Mouse (Mus musculus) C2C12 (cell line): ENCODE results near the gene Tex22.

Source experiments
- CEBPB ChIP-seq: IDR thresholded peaks from one replicate; pipeline ENCODE4 v1.6.1; 2011; ENCODE audit warnings: low read depth, mild to moderate bottlenecking, control low read depth, moderate library complexity
- CTCF ChIP-seq: IDR thresholded peaks from one replicate; pipeline ENCODE4 v1.5.1; 2011; ENCODE audit not compliant: control insufficient read depth, insufficient read depth, insufficient read length
- MAX ChIP-seq: IDR thresholded peaks from one replicate; pipeline ENCODE4 v1.6.1; 2011; ENCODE audit warnings: mild to moderate bottlenecking, control low read depth
- MYOG ChIP-seq: IDR thresholded peaks from one replicate; pipeline ENCODE4 v1.6.1; 2011; ENCODE audit not compliant: control insufficient read depth, insufficient read length; ENCODE audit errors: extremely low read depth
- USF1 ChIP-seq: IDR thresholded peaks from one replicate; pipeline ENCODE4 v1.6.1; 2011; ENCODE audit warnings: low read depth, mild to moderate bottlenecking, control low read depth, moderate library complexity

DNA sequence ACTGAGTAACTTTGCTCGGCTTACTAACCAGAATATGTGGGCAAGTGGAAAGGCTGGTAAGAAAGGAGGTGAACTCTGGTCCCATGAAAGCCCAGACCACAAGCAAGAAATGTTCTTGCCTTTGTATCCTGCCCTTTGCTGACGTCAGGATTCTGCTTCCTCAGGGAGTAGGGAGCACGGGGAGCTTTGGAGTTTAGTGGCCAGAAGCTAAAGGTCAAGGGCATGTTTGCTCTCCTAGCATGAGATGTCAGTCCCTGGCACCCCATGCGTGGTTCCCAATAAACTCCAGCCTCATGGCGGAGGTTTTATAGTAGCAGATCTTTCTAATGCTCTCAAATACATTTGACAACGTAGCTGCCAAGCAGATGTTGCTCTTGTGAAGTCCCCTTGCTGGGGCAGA lies 2.5 kb upstream of the Tex22 start:
- TF ChIP-seq CTCF (no peak), CEBPB (no peak), MAX (no peak), USF1 (no peak), MYOG (no peak)
